Comparison of ENCODE assay signal across 11 mouse cellular contexts in the genomic region with DNA sequence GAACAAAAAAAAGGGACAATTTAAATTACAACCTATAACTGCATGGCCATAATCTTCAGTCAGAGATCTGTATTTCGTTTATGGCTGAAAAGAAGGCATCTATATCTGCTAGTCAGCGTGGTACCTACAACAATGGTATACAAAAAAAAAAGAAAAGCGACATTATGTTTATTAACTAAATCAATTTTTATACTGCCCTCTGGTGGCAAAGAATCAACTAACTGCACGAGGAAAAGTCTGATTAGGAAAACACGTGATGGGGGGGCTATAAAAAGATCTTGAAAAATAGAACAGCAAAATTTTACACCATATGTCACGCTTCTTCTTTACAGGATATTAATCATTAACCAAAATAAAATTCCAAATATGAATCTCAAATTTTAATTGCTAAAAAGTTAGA.
DNase-seq lines count a peak whose midpoint lies in the region; ATAC-seq and TF ChIP-seq lines count a peak whose summit lies in the region.
"Had no signal": no experiment of that assay in that cellular context is flagged by ENCODE, and none has a peak within 500 bp of the region (broad histone marks: within the 10 kb centered on the region; RNA-seq: fewer than 3 reads in every experiment).

No protein-coding gene starts in this region.

- H3K79me2 ChIP-seq in heart, adult 2 months (replicated peaks; ENCODE audit: control insufficient read depth, insufficient read depth, low read length), result no peaks in the 10 kb centered on the region
- peaks cover 12% of the 10 kb centered on the region for H3K79me2 ChIP-seq in myocyte (ENCODE audit: control insufficient read depth, insufficient read depth)

- TF ChIP-seq POLR2A in heart, adult 2 months (IDR thresholded peaks at IDR 0.05; ENCODE audit: insufficient read depth, low read depth, low read length), result no peak
- no peak for TF ChIP-seq POLR2A in limb, embryonic 14.5 days (IDR thresholded peaks at IDR 0.05; ENCODE audit: borderline replicate concordance, extremely low read depth, insufficient read depth, insufficient read length)
- no peak for TF ChIP-seq POLR2A in myocyte (IDR thresholded peaks at IDR 0.05; ENCODE audit: insufficient read length, low read depth)

- WGBS in heart, adult 2 months, result 5% methylated on average over 6 of the region's 6 CpGs
- 33% methylated on average over 6 of the region's 6 CpGs for WGBS in heart, embryonic 10.5 days
- 46% methylated on average over 6 of the region's 6 CpGs for WGBS in limb, embryonic 14.5 days
- WGBS in limb, embryonic 10.5 days, result 52% methylated on average over 6 of the region's 6 CpGs

- no peaks in the 10 kb centered on the region for H3K36me3 ChIP-seq in heart, adult 2 months (ENCODE audit: control insufficient read depth, insufficient read depth, low read length)
- H3K36me3 ChIP-seq in heart, embryonic 10.5 days, result no peaks in the 10 kb centered on the region
- peaks cover under 1% of the 10 kb centered on the region; the same call in 1 of the 2 replicates for H3K36me3 ChIP-seq in limb, embryonic 14.5 days (ENCODE audit: control insufficient read depth, insufficient read depth, low read length)
- peaks cover 2% of the 10 kb centered on the region; the same call in 1 of the 2 replicates for H3K36me3 ChIP-seq in limb, embryonic 10.5 days
- H3K36me3 ChIP-seq in myocyte (ENCODE audit: control insufficient read depth, insufficient read depth), result no peaks in the 10 kb centered on the region
- H3K36me3 ChIP-seq: heart, embryonic 15.5 days; liver, embryonic 13.5 days had no signal

- ATAC-seq in limb, embryonic 14.5 days (ENCODE audit: low FRiP score, low read depth), result no peak

- H3K4me3 ChIP-seq in heart, adult 2 months, result no peak overlapping the region
- H3K4me3 ChIP-seq in heart, embryonic 10.5 days, result no peak overlapping the region
- no peak overlapping the region for H3K4me3 ChIP-seq in limb, embryonic 14.5 days (replicated peaks; ENCODE audit: low read length)
- H3K4me3 ChIP-seq in limb, embryonic 10.5 days, result no peak overlapping the region
- no peak overlapping the region for H3K4me3 ChIP-seq in myocyte
- H3K4me3 ChIP-seq: heart, embryonic 15.5 days; liver, embryonic 13.5 days had no signal

- no peak overlapping the region for H3K9ac ChIP-seq in heart, adult 2 months (ENCODE audit: low read depth, low read length)
- H3K9ac ChIP-seq in limb, embryonic 14.5 days (ENCODE audit: low read depth, low read length, severe bottlenecking), result no peak overlapping the region
- H3K9ac ChIP-seq: heart, embryonic 15.5 days; liver, embryonic 13.5 days had no signal

- H3K27ac ChIP-seq in heart, adult 2 months, result no peak overlapping the region
- no peak overlapping the region for H3K27ac ChIP-seq in heart, embryonic 10.5 days
- no peak overlapping the region for H3K27ac ChIP-seq in limb, embryonic 14.5 days (replicated peaks; ENCODE audit: low read depth, low read length)
- H3K27ac ChIP-seq in limb, embryonic 10.5 days, result no peak overlapping the region
- H3K27ac ChIP-seq: heart, embryonic 15.5 days; liver, embryonic 13.5 days had no signal

- no peak for TF ChIP-seq EP300 in heart, adult 2 months (IDR thresholded peaks at IDR 0.05; ENCODE audit: insufficient read depth, low read depth, low read length)

- no peak overlapping the region for H3K4me2 ChIP-seq in limb, embryonic 14.5 days (replicated peaks; ENCODE audit: low read depth, low read length, severe bottlenecking)
- no peak overlapping the region for H3K4me2 ChIP-seq in myocyte (ENCODE audit: low read depth)
- H3K4me2 ChIP-seq: heart, embryonic 15.5 days; liver, embryonic 13.5 days had no signal

- H3ac ChIP-seq in myocyte (ENCODE audit: control insufficient read depth, insufficient read length), result no peak overlapping the region

- intact Hi-C loops in heart, adult 2 months (cut with DNase I), result loop anchor here (1.0 to 10.0 kb wide), 3 partner anchors 153 to 433 kb away; a partner anchor contains a TSS

- no peak for DNase-seq in heart, adult 2 months
- no peak for DNase-seq in heart, embryonic 10.5 days (ENCODE audit: low spot score)
- peak; percentile 71 for DNase-seq in limb, embryonic 14.5 days (ENCODE audit: low spot score)
- DNase-seq in limb, embryonic 10.5 days (ENCODE audit: low spot score), result no peak
- DNase-seq in Muller cell, postnatal 12 days (ENCODE audit: inconsistent ontology term), result peak; percentile 42
- no peak for DNase-seq in urinary bladder, postnatal 25 days (ENCODE audit: low spot score)
- DNase-seq: cerebellum, adult 11-12 months; liver, embryonic 13.5 days; thymus, postnatal 25 days had no signal

- TF ChIP-seq CTCF in heart, adult 2 months (IDR thresholded peaks at IDR 0.05), result peak; percentile 71

- H3K27me3 ChIP-seq in heart, adult 2 months (ENCODE audit: control insufficient read depth, insufficient read depth, low read length), result no peaks in the 10 kb centered on the region
- H3K27me3 ChIP-seq in heart, embryonic 10.5 days (ENCODE audit: insufficient read depth, poor library complexity, severe bottlenecking), result no peaks in the 10 kb centered on the region
- no peaks in the 10 kb centered on the region for H3K27me3 ChIP-seq in limb, embryonic 14.5 days (ENCODE audit: control insufficient read depth, insufficient read depth, low read length)
- no peaks in the 10 kb centered on the region for H3K27me3 ChIP-seq in limb, embryonic 10.5 days (ENCODE audit: low read depth, poor library complexity, severe bottlenecking)
- no peaks in the 10 kb centered on the region for H3K27me3 ChIP-seq in myocyte (ENCODE audit: control insufficient read depth, insufficient read depth, insufficient read length)
- H3K27me3 ChIP-seq: heart, embryonic 15.5 days; liver, embryonic 13.5 days had no signal

- no peaks in the 10 kb centered on the region for H3K4me1 ChIP-seq in heart, adult 2 months (ENCODE audit: control insufficient read depth, insufficient read depth, low read length)
- H3K4me1 ChIP-seq in heart, embryonic 10.5 days, result no peaks in the 10 kb centered on the region
- no peaks in the 10 kb centered on the region for H3K4me1 ChIP-seq in limb, embryonic 14.5 days (ENCODE audit: control insufficient read depth, insufficient read depth, low read length)
- H3K4me1 ChIP-seq in limb, embryonic 10.5 days, result no peaks in the 10 kb centered on the region; the same call in 1 of the 2 replicates
- H3K4me1 ChIP-seq: liver, embryonic 13.5 days had no signal

- no peaks in the 10 kb centered on the region for H3K9me3 ChIP-seq in heart, embryonic 10.5 days
- no peaks in the 10 kb centered on the region for H3K9me3 ChIP-seq in limb, embryonic 14.5 days (ENCODE audit: control insufficient read depth, low read length)
- H3K9me3 ChIP-seq in limb, embryonic 10.5 days (replicated peaks), result no peaks in the 10 kb centered on the region
- H3K9me3 ChIP-seq: heart, embryonic 15.5 days; liver, embryonic 13.5 days had no signal

TF ChIP-seq in myocyte, 11 proteins besides CTCF, POLR2A, EP300 and RAD21:
- TF ChIP-seq TCF3 (IDR thresholded peaks at IDR 0.05; ENCODE audit: insufficient read length, low read depth) (no peak), USF1 (IDR thresholded peaks at IDR 0.05; ENCODE audit: low read depth) (peak; percentile 40)
TF ChIP-seq in myocyte: peak in this region for 1.

Comparison
In these comparisons a context has a peak if more than half of its experiments do, and no peak if none do; other contexts are left out.
1. DNase-seq: peak in limb, embryonic 14.5 days (single experiment) and Muller cell, postnatal 12 days (single experiment); none in heart, adult 2 months (0 of 2), heart, embryonic 10.5 days (single experiment), limb, embryonic 10.5 days (single experiment) and urinary bladder, postnatal 25 days (single experiment).